Mouse (Mus musculus) activated CD4-positive, CD25-positive, alpha-beta regulatory T cell, adult 4 months (primary cell): ENCODE measurements around the gene Med11. TPM values are rescaled to one million over a fixed set of nuclear protein-coding genes. Genes with fewer than 3 reads are reported as not detected.

Experiments used
- polyA plus RNA-seq, 2 experiments: library from polyadenylated mRNA; unstranded; fragments of 100-300 nt; shearing (Covaris generic); gene quantifications; one replicate each; pipeline ENCODE4 v1.2.1; 2017

Med11 gene
- polyA plus RNA-seq, 2 experiments from 2014 or later: 86.3 to 91.9 TPM

Other genes starting within 250 kb of the Med11 start
- not detected for gene Slc16a11, start 239.2 kb upstream of the Med11 start, polyA plus RNA-seq
- gene Slc16a13, start 230.9 kb upstream of the Med11 start, polyA plus RNA-seq: 1 to 10 TPM; 2.6 to 4.1 TPM
- under 1 TPM; 0.23 to 0.36 TPM for gene Bcl6b, start 222.1 kb upstream of the Med11 start, polyA plus RNA-seq
- 100 to 1,000 TPM; 124 to 159 TPM for gene 0610010K14Rik, start 214.0 kb upstream of the Med11 start, polyA plus RNA-seq
- 1 to 10 TPM; 5.2 to 7.6 TPM for gene Gm21988, start 212.1 kb upstream of the Med11 start, polyA plus RNA-seq
- 100 to 1,000 TPM; 228 to 245 TPM for gene Rnasek, start 212.1 kb upstream of the Med11 start, polyA plus RNA-seq
- gene Alox12, start 196.6 kb upstream of the Med11 start, polyA plus RNA-seq: not detected
- gene Alox12e, start 129.3 kb upstream of the Med11 start, polyA plus RNA-seq: not detected
- under 1 TPM in 1 of 2 experiments, not detected in 1; 0.51 TPM for gene Alox15, start 99.9 kb upstream of the Med11 start, polyA plus RNA-seq
- 1 to 10 TPM; 6.5 to 8.1 TPM for gene Pelp1, start 41.9 kb upstream of the Med11 start, polyA plus RNA-seq
- gene Arrb2, start 19.3 kb upstream of the Med11 start, polyA plus RNA-seq: 100 to 1,000 TPM in 1 of 2 experiments, 10 to 100 TPM in 1; 99.3 to 129 TPM
- gene Zmynd15, start 7.5 kb downstream of the Med11 start, polyA plus RNA-seq: not detected
- gene Cxcl16, start 8.1 kb downstream of the Med11 start, polyA plus RNA-seq: under 1 TPM in 1 of 2 experiments, not detected in 1; 0.36 TPM
- gene Tm4sf5, start 53.3 kb downstream of the Med11 start, polyA plus RNA-seq: 1 to 10 TPM; 1.5 to 3.7 TPM
- not detected for gene Vmo1, start 62.7 kb downstream of the Med11 start, polyA plus RNA-seq
- not detected for gene Gltpd2, start 67.3 kb downstream of the Med11 start, polyA plus RNA-seq
- 100 to 1,000 TPM; 353 to 460 TPM for gene Psmb6, start 73.4 kb downstream of the Med11 start, polyA plus RNA-seq
- gene Gm40193, start 81.0 kb downstream of the Med11 start, polyA plus RNA-seq: not detected
- gene Pld2, start 88.1 kb downstream of the Med11 start, polyA plus RNA-seq: 1 to 10 TPM; 1.2 to 1.8 TPM
- gene Mink1, start 111.0 kb downstream of the Med11 start, polyA plus RNA-seq: 1 to 10 TPM; 6.7 to 8.8 TPM
- gene 4930544D05Rik, start 163.9 kb downstream of the Med11 start, polyA plus RNA-seq: not detected
- 1 to 10 TPM; 1.3 to 1.4 TPM for gene Chrne, start 167.3 kb downstream of the Med11 start, polyA plus RNA-seq
- gene Gp1ba, start 187.2 kb downstream of the Med11 start, polyA plus RNA-seq: under 1 TPM; 0.17 to 0.52 TPM
- gene Rnf167, start 195.3 kb downstream of the Med11 start, polyA plus RNA-seq: 100 to 1,000 TPM; 281 to 288 TPM
- 100 to 1,000 TPM in 1 of 2 experiments, 10 to 100 TPM in 1; 80.4 to 124 TPM for gene Slc25a11, start 195.6 kb downstream of the Med11 start, polyA plus RNA-seq
- gene Pfn1, start 202.7 kb downstream of the Med11 start, polyA plus RNA-seq: 1,000 to 10,000 TPM; 3,856 to 4,120 TPM
- gene Eno3, start 205.3 kb downstream of the Med11 start, polyA plus RNA-seq: 10 to 100 TPM; 20.9 to 21.4 TPM
- 100 to 1,000 TPM; 126 to 150 TPM for gene Spag7, start 217.5 kb downstream of the Med11 start, polyA plus RNA-seq
- gene Camta2, start 236.2 kb downstream of the Med11 start, polyA plus RNA-seq: 10 to 100 TPM; 11.3 to 14.0 TPM
- gene Inca1, start 248.2 kb downstream of the Med11 start, polyA plus RNA-seq: under 1 TPM in 1 of 2 experiments, not detected in 1; 0.63 TPM
- 1 to 10 TPM; 1.5 TPM for gene Kif1c, start 248.6 kb downstream of the Med11 start, polyA plus RNA-seq